Mouse (Mus musculus) spleen, embryonic (tissue): ENCODE data around the gene Nwd1.
"Not testable (repeated sequence)": the region's sequence is repeated elsewhere in the genome, so short reads cannot be mapped to it uniquely, and the experiment has no call there.

Source experiments
- CTCF ChIA-PET: fragments of 350-600 bp; sonication (Branson Sonifier 250); formaldehyde crosslinking; loops from one replicate; lab custom pipeline; 2022; lab: Charles Lee

Gene Nwd1

GRCm38 (mm10) chr8:72646060-72646767, at the start of gene Nwd1:
TSS of gene Nwd1 (plus strand) at chr8:72646711.
- CTCF ChIA-PET = no interaction called here

DNA sequence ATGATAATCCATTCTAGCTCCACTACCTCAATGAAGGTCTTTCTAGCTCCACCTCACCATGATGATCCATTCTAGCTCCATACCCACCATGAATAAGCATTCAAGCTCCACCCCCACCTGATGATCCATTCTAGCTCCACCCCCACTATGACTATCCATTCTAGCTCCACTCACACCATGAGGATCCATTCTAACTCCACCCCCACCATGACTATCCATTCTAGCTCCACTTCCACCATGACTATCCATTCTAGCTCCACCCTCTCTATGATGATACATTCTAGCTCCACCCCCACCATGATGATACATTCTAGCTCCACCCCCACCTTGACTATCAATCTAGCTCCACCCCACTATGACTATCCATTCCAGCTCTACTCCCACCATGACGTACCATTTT, 3.6 kb upstream of the Nwd1 start:
- CTCF ChIA-PET = no interaction called here

GRCm38 (mm10) chr8:72644601-72645000, 1.9 kb upstream of the Nwd1 start:
- CTCF ChIA-PET = no interaction called here

- CTCF ChIA-PET = no interaction called here
Measured at GRCm38 (mm10) chr8:72646768-72647143, 245 bp downstream of the Nwd1 start.

GRCm38 (mm10) chr8:72650697-72651096, 4.2 kb downstream of the Nwd1 start:
- CTCF ChIA-PET = no interaction called here

- CTCF ChIA-PET = interaction anchor here (0.6 kb wide), 1 partner anchor 439 kb away, joined by 3 read pairs; no protein-coding TSS in a partner anchor
Measured at GRCm38 (mm10) chr8:72654565-72655521, 8.3 kb downstream of the Nwd1 start.

DNA sequence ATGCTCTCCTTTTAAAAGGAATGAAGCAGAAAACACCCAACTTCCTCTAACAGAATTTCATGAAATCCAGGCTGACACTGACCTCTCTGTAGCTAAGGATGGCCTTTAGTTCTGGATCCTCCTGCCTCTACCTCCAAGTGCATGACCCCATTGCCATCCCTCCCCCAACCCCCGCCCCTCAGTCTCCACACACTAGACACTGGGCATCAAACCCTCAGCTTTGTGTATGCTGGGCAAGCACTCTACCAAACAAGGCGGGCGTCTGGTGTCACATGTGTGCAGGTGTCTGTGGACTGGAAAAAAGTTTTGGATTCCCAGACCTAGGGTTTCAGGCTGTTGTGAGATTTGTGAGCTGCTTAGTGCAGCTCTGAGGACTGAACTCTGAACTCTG, 9.0 kb downstream of the Nwd1 start:
- CTCF ChIA-PET = no interaction called here

GRCm38 (mm10) chr8:72659967-72660366, 13.5 kb downstream of the Nwd1 start:
- CTCF ChIA-PET = no interaction called here

DNA sequence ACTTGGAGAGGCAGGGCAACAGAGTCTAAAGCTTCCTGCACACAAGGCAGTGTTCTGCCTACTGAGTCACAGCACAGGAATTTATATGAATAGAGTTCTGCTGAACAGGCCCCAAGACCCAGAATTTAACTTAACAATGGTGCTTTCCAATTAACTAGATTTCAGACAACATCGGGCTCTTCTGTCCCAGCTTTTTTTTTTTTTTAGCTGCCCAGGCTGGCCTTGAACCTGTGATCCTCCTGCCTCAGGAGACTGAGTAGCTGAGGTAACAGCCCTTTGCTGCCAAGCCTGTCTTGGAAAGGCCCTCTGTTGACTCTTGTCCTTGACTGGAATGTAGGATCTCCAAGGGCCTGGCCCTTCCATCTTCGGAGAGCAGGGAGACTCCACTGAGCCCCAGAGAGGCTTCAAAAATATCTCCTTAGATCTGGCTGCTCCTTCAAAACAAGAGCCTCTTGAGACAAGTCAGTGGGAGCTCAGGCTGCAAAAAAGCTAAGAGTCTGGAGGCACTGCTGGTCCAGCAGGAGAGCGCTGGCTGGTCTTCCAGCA, 17.7 kb downstream of the Nwd1 start:
- CTCF ChIA-PET = no interaction called here

- CTCF ChIA-PET = no interaction called here
Measured at GRCm38 (mm10) chr8:72664757-72665156, 18.2 kb downstream of the Nwd1 start.

GRCm38 (mm10) chr8:72665405-72665804, 18.9 kb downstream of the Nwd1 start:
- CTCF ChIA-PET = no interaction called here

GRCm38 (mm10) chr8:72668925-72669324, 22.4 kb downstream of the Nwd1 start:
- CTCF ChIA-PET = no interaction called here

DNA sequence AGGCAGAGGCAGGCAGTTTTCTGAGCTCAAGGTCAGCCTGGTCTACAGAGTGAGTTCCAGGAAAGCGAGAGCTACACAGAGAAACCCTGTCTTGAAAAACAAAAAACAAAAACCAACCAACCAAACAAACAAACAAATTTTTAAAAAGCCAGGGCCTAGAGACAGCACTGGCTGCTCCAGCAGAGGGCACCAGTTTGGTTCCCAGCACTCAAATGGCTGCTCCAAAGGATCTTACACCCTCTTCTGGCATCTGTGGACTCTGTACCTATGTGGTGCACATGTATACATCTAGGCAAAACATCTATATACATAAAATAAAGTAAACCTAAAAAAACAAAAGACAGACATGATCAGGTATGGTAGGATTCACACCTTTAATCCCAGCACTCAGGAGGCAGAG, 26.3 kb downstream of the Nwd1 start:
- CTCF ChIA-PET = no interaction called here

GRCm38 (mm10) chr8:72674184-72674583, 27.7 kb downstream of the Nwd1 start:
- CTCF ChIA-PET = no interaction called here

DNA sequence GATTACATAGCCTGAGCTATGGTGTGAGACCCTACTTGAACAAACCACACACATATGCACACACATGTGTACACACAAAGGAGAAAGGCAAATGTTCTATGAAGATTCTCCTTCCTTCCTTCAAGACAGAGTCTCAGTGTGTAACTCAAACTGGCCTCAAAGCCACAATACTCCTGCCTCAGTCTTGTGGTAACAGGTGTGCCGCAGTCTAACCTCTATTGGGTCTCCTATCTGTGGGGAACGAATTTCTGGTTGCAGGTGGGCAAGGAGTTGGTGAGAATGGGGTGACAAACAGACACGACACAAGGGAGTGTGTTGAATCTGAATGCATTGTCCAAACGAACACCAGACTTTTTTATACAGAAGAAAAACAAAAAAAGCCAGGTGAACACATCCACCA, 29.9 kb downstream of the Nwd1 start:
- CTCF ChIA-PET = no interaction called here

GRCm38 (mm10) chr8:72676844-72677243, 30.3 kb downstream of the Nwd1 start:
- CTCF ChIA-PET = not testable (repeated sequence)

DNA sequence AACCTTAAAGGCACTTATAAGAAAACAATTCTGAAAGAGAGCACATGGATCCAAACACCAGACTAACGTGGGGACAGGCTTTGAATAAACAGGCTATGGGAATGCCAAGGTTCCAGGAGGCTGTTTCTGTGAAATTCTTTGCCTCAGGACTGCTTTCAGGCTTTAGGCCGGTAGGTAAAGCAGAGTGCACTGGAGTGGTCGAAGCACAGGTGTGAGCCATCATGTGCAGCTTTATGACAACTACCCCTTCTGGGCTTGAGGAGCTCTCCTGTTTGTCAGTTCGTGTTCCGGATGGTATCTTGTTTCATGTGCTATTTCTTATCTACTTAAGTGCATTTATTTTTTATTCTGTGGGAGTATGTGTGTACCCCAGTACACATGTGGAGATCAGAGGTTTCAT, 30.8 kb downstream of the Nwd1 start:
- CTCF ChIA-PET = no interaction called here

GRCm38 (mm10) chr8:72680133-72680532, 33.6 kb downstream of the Nwd1 start:
- CTCF ChIA-PET = interaction anchor here (0.8 kb wide), 1 partner anchor 66 kb away, joined by 3 read pairs; no protein-coding TSS in a partner anchor

GRCm38 (mm10) chr8:72682051-72682687, 35.7 kb downstream of the Nwd1 start:
- CTCF ChIA-PET = no interaction called here

DNA sequence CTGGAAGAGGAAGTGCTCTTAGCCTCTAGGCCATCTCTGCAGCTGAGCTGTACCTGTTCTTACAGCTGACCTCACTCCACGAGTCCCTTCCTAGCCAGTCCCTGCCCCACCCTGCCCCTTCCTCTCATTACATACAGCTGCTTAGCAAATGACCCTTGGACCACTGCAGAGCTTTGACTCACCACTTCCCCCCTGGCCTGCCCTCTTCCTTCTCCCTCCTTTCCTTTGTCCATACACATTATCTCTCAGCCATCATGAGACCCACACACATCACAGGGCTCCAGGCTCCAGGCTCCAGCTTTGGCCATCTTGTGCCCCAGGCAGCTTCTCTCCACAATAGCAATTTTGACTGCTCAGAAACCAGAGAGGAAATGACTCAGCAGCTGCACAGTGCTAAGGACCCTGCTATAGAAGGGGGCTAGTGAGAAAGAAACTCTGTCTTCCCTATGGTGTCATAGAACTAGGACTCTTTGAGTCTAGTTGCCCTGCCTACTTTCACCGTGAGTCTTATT, 36.6 kb downstream of the Nwd1 start:
- CTCF ChIA-PET = no interaction called here

- CTCF ChIA-PET = not testable (repeated sequence)
Measured at GRCm38 (mm10) chr8:72683572-72684099, 37.1 kb downstream of the Nwd1 start.
